Mouse (Mus musculus) forebrain, embryonic 12.5 days (tissue): ENCODE measurements around the gene Gm10778. TPM values are rescaled to one million over a fixed set of nuclear protein-coding genes. Genes with fewer than 3 reads are reported as not detected.
"Not testable (repeated sequence)": the region's sequence is repeated elsewhere in the genome, so short reads cannot be mapped to it uniquely, and the experiment has no call there.

Experiments
- ATAC-seq: fragments of 200-750 bp; cut with Nextera tagmentation; 2 replicates; pipeline ENCODE4 v1.8.0; 2017; ENCODE audit warnings: moderate TSS enrichment; ENCODE audit not compliant: low FRiP score
- H3K27ac ChIP-seq: fragments of 300-500 bp; sonication (generic); 2 replicates; pipeline ENCODE4 v1.5.1; 2016; ENCODE audit warnings: mild to moderate bottlenecking
- H3K27me3 ChIP-seq: fragments of 300-500 bp; sonication (generic); 2 replicates; pipeline ENCODE4 v1.6.1; 2016; ENCODE audit warnings: mild to moderate bottlenecking
- H3K36me3 ChIP-seq: fragments of 300-500 bp; sonication (generic); replicated peaks from 2 replicates; pipeline ENCODE4 v1.6.1; 2016; ENCODE audit warnings: mild to moderate bottlenecking
- H3K4me1 ChIP-seq: fragments of 300-500 bp; sonication (generic); 2 replicates; pipeline ENCODE4 v1.6.1; 2016
- H3K4me2 ChIP-seq: fragments of 300-500 bp; sonication (generic); 2 replicates; pipeline ENCODE4 v1.6.1; 2016; ENCODE audit warnings: mild to moderate bottlenecking, moderate library complexity
- H3K4me3 ChIP-seq: fragments of 300-500 bp; sonication (generic); replicated peaks from 2 replicates; pipeline ENCODE4 v1.5.1; 2016; ENCODE audit warnings: mild to moderate bottlenecking
- H3K9ac ChIP-seq: fragments of 300-500 bp; sonication (generic); 2 replicates; pipeline ENCODE4 v1.6.1; 2016; ENCODE audit warnings: mild to moderate bottlenecking
- H3K9me3 ChIP-seq: fragments of 300-500 bp; sonication (generic); 2 replicates; pipeline ENCODE4 v1.6.1; 2016
- WGBS: fragments of 180-500 bp; shearing (Covaris S2); methylation state at CpG from one replicate; pipeline ENCODE4 v1.1.7; 2016; 5-methylcytosine and 5-hydroxymethylcytosine counted together
- polyA plus RNA-seq: library from polyadenylated mRNA; unstranded; fragments of >200 nt; fragmentation: Nextera tagmentation; extraction: Ambion mirVana; gene quantifications from 2 replicates; pipeline ENCODE4 v1.2.1, GENCODE M21; 2016

Gene Gm10778
- polyA plus RNA-seq, 1 experiment from 2014 or later, result 4.5 TPM

- H3K9me3 ChIP-seq, result peaks cover 63% of the 10 kb centered on the region
- no peak overlapping the region for H3K27ac ChIP-seq
- H3K4me1 ChIP-seq, result no peaks in the 10 kb centered on the region
- no peak overlapping the region for H3K9ac ChIP-seq
- no peak for ATAC-seq
- H3K4me3 ChIP-seq, result no peak overlapping the region
- H3K36me3 ChIP-seq, result peaks cover 49% of the 10 kb centered on the region
- H3K4me2 ChIP-seq, result no peak overlapping the region
- 90% methylated on average over 2 of the region's 2 CpGs for WGBS
- no peaks in the 10 kb centered on the region for H3K27me3 ChIP-seq
Observed at GRCm38 (mm10) chr10:81656174-81656573, 7.3 kb downstream of the Gm10778 start.

GRCm38 (mm10) chr10:81687114-81687513, 38.3 kb downstream of the Gm10778 start:
- not testable (repeated sequence) for H3K9me3 ChIP-seq, H3K4me2 ChIP-seq, H3K4me3 ChIP-seq, H3K4me1 ChIP-seq, ATAC-seq, H3K9ac ChIP-seq, H3K27ac ChIP-seq, H3K27me3 ChIP-seq, H3K36me3 ChIP-seq
- WGBS, result no CpG with 5 or more reads among the region's 18 CpGs

- ATAC-seq, result peak; percentile 100
- WGBS, result no CpG with 5 or more reads among the region's 46 CpGs
- H3K27ac ChIP-seq, H3K36me3 ChIP-seq, H3K9ac ChIP-seq, H3K9me3 ChIP-seq, H3K4me1 ChIP-seq, H3K4me3 ChIP-seq, H3K27me3 ChIP-seq, H3K4me2 ChIP-seq: not testable (repeated sequence)
Observed at GRCm38 (mm10) chr10:81704531-81705301, 55.9 kb downstream of the Gm10778 start, which contains the start of gene Zfp433. Zfp433 (plus strand) TSS chr10:81704825.

Other genes with a start within 250 kb of the Gm10778 start
- 15.3 and 16.3 TPM in 2 replicates for gene Nfic, start 193.4 kb upstream of the Gm10778 start, polyA plus RNA-seq
- 37.1 and 42.4 TPM in 2 replicates for gene Celf5, start 166.3 kb upstream of the Gm10778 start, polyA plus RNA-seq
- gene Ncln, start 152.7 kb upstream of the Gm10778 start, polyA plus RNA-seq, result 65.8 and 66.6 TPM in 2 replicates
- gene S1pr4, start 148.9 kb upstream of the Gm10778 start, polyA plus RNA-seq, result 0.21 and 0.49 TPM in 2 replicates
- 0.49 and 0.92 TPM in 2 replicates for gene Gna15, start 124.8 kb upstream of the Gm10778 start, polyA plus RNA-seq
- 74.8 and 75.9 TPM in 2 replicates for gene Gna11, start 103.9 kb upstream of the Gm10778 start, polyA plus RNA-seq
- 520 TPM in 2 replicates for gene Aes, start 89.6 kb upstream of the Gm10778 start, polyA plus RNA-seq
- gene Tle2, start 74.5 kb upstream of the Gm10778 start, polyA plus RNA-seq, result 14.3 and 16.5 TPM in 2 replicates
- gene Tle6, start 48.0 kb upstream of the Gm10778 start, polyA plus RNA-seq, result 3.1 and 4.3 TPM in 2 replicates
- gene BC025920, start 42.8 kb upstream of the Gm10778 start, polyA plus RNA-seq, result 2.2 and 2.7 TPM in 2 replicates
- 50.7 and 52.6 TPM in 2 replicates for gene Sirt6, start 21.3 kb upstream of the Gm10778 start, polyA plus RNA-seq
- gene Ankrd24, start 20.5 kb upstream of the Gm10778 start, polyA plus RNA-seq, result 6.2 and 7.4 TPM in 2 replicates
- gene Zfp433, start 55.8 kb downstream of the Gm10778 start, polyA plus RNA-seq, result 19.1 and 24.6 TPM in 2 replicates
- gene Gm3055, start 122.1 kb downstream of the Gm10778 start, polyA plus RNA-seq, result 14.2 and 15.5 TPM in 2 replicates
- gene Gm4767, start 163.1 kb downstream of the Gm10778 start, polyA plus RNA-seq, result 2.6 and 2.7 TPM in 2 replicates
- 8.5 and 10.7 TPM in 2 replicates for gene Gm32687, start 214.9 kb downstream of the Gm10778 start, polyA plus RNA-seq